Mouse (Mus musculus): Measurements from ENCODE around the gene Muc13.

GRCm38 (mm10) chr16:33760542-33760941 lies 33.3 kb upstream of the Muc13 start:
- TF ChIP-seq CTCF (IDR thresholded peaks at IDR 0.05; ENCODE audit: borderline replicate concordance, extremely low read depth, insufficient read depth, insufficient read length) (no peak), POLR2A (IDR thresholded peaks at IDR 0.05; ENCODE audit: borderline replicate concordance, extremely low read depth, insufficient read depth, insufficient read length, poor library complexity, severe bottlenecking) (no peak)
